Mouse (Mus musculus) hindbrain, embryonic 12.5 days (tissue): ENCODE results near the gene Hip1. TPM values are rescaled to one million over a fixed set of nuclear protein-coding genes. Genes with fewer than 3 reads are reported as not detected.
"Not testable (repeated sequence)": the region's sequence is repeated elsewhere in the genome, so short reads cannot be mapped to it uniquely, and the experiment has no call there.

Experiments
- ATAC-seq: fragments of 200-750 bp; cut with Nextera tagmentation; 2 replicates; pipeline ENCODE4 v1.8.0; 2017; ENCODE audit warnings: moderate TSS enrichment; ENCODE audit not compliant: low FRiP score
- H3K27ac ChIP-seq: fragments of 300-500 bp; sonication (generic); 2 replicates; pipeline ENCODE4 v1.5.1; 2016; ENCODE audit warnings: mild to moderate bottlenecking
- H3K27me3 ChIP-seq: fragments of 300-500 bp; sonication (generic); 2 replicates; pipeline ENCODE4 v1.6.1; 2016; ENCODE audit warnings: mild to moderate bottlenecking
- H3K36me3 ChIP-seq: fragments of 300-500 bp; sonication (generic); 2 replicates; pipeline ENCODE4 v1.6.1; 2016; ENCODE audit warnings: mild to moderate bottlenecking
- H3K4me1 ChIP-seq: fragments of 300-500 bp; sonication (generic); 2 replicates; pipeline ENCODE4 v1.6.1; 2016
- H3K4me2 ChIP-seq: fragments of 300-500 bp; sonication (generic); replicated peaks from 2 replicates; pipeline ENCODE4 v1.6.1; 2016; ENCODE audit warnings: mild to moderate bottlenecking
- H3K4me3 ChIP-seq: fragments of 300-500 bp; sonication (generic); 2 replicates; pipeline ENCODE4 v1.5.1; 2016; ENCODE audit warnings: mild to moderate bottlenecking
- H3K9ac ChIP-seq: fragments of 300-500 bp; sonication (generic); 2 replicates; pipeline ENCODE4 v1.6.1; 2016; ENCODE audit warnings: mild to moderate bottlenecking, moderate library complexity
- H3K9me3 ChIP-seq: fragments of 300-500 bp; sonication (generic); replicated peaks from 2 replicates; pipeline ENCODE4 v1.6.1; 2016; ENCODE audit warnings: mild to moderate bottlenecking
- WGBS: fragments of 180-500 bp; shearing (Covaris S2); methylation state at CpG from one replicate; pipeline ENCODE4 v1.1.7; 2016; 5-methylcytosine and 5-hydroxymethylcytosine counted together
- polyA plus RNA-seq: library from polyadenylated mRNA; unstranded; fragments of >200 nt; fragmentation: Nextera tagmentation; extraction: Ambion mirVana; gene quantifications from 2 replicates; pipeline ENCODE4 v1.2.1, GENCODE M21; 2016

Gene Hip1
- polyA plus RNA-seq, 1 experiment from 2014 or later, result 68.0 TPM

GRCm38 (mm10) chr5:135457961-135458360 is 87.0 kb downstream of the Hip1 start:
- Histone ChIP-seq H3K27ac (no peak overlapping the region), H3K27me3 (no peaks in the 10 kb centered on the region), H3K4me2 (no peak overlapping the region), H3K4me3 (no peak overlapping the region), H3K4me1 (peaks cover 5% of the 10 kb centered on the region), H3K9ac (no peak overlapping the region), H3K36me3 (peaks cover 61% of the 10 kb centered on the region), H3K9me3 (peaks cover 5% of the 10 kb centered on the region; the same call in 1 of the 2 replicates)
- ATAC-seq, result no peak
- whole genome bisulfite sequencing, result 94% methylated on average over 16 of the region's 16 CpGs

GRCm38 (mm10) chr5:135456515-135456914 is 88.4 kb downstream of the Hip1 start:
- no peaks in the 10 kb centered on the region for H3K27me3 ChIP-seq
- no peak overlapping the region for H3K4me3 ChIP-seq
- H3K4me1 ChIP-seq, result peaks cover 5% of the 10 kb centered on the region
- H3K36me3 ChIP-seq, result peaks cover 72% of the 10 kb centered on the region
- H3K9me3 ChIP-seq, result peaks cover 5% of the 10 kb centered on the region; the same call in 1 of the 2 replicates
- WGBS, result 96% methylated on average over 9 of the region's 9 CpGs
- H3K27ac ChIP-seq, result no peak overlapping the region
- no peak for ATAC-seq
- H3K4me2 ChIP-seq, result no peak overlapping the region
- no peak overlapping the region for H3K9ac ChIP-seq

GRCm38 (mm10) chr5:135454256-135454655 is 90.7 kb downstream of the Hip1 start:
- no peak for ATAC-seq
- no peaks in the 10 kb centered on the region for H3K27me3 ChIP-seq
- no peak overlapping the region for H3K27ac ChIP-seq
- H3K4me3 ChIP-seq, result no peak overlapping the region
- peaks cover 5% of the 10 kb centered on the region; the same call in 1 of the 2 replicates for H3K9me3 ChIP-seq
- WGBS, result 100% methylated on average over 2 of the region's 2 CpGs
- peaks cover 81% of the 10 kb centered on the region for H3K36me3 ChIP-seq
- no peak overlapping the region for H3K4me2 ChIP-seq
- no peaks in the 10 kb centered on the region for H3K4me1 ChIP-seq
- H3K9ac ChIP-seq, result no peak overlapping the region

- peaks cover 82% of the 10 kb centered on the region for H3K36me3 ChIP-seq
- not testable (repeated sequence) for H3K4me2 ChIP-seq, H3K27me3 ChIP-seq, H3K27ac ChIP-seq, H3K9ac ChIP-seq, H3K4me3 ChIP-seq, ATAC-seq, H3K4me1 ChIP-seq, H3K9me3 ChIP-seq
- 88% methylated on average over 5 of the region's 5 CpGs for WGBS
Observed at GRCm38 (mm10) chr5:135451559-135451958, 93.4 kb downstream of the Hip1 start.

- Histone ChIP-seq H3K4me1 (no peaks in the 10 kb centered on the region), H3K4me3 (no peak overlapping the region), H3K27me3 (no peaks in the 10 kb centered on the region), H3K27ac (no peak overlapping the region), H3K4me2 (no peak overlapping the region), H3K9ac (no peak overlapping the region), H3K9me3 (peaks cover 5% of the 10 kb centered on the region; the same call in 1 of the 2 replicates), H3K36me3 (peaks cover 80% of the 10 kb centered on the region)
- ATAC-seq, result no peak
- WGBS, result 84% methylated on average over 8 of the region's 8 CpGs
Observed at GRCm38 (mm10) chr5:135451100-135451499, 93.8 kb downstream of the Hip1 start.

GRCm38 (mm10) chr5:135445755-135446154 is 99.2 kb downstream of the Hip1 start:
- Histone ChIP-seq H3K36me3 (peaks cover 74% of the 10 kb centered on the region), H3K4me2 (no peak overlapping the region), H3K4me3 (no peak overlapping the region), H3K27ac (no peak overlapping the region), H3K9me3 (no peaks in the 10 kb centered on the region), H3K4me1 (no peaks in the 10 kb centered on the region), H3K27me3 (no peaks in the 10 kb centered on the region), H3K9ac (no peak overlapping the region)
- no peak for ATAC-seq
- 98% methylated on average over 8 of the region's 8 CpGs for WGBS

GRCm38 (mm10) chr5:135442430-135442829 is 102.5 kb downstream of the Hip1 start:
- no peak overlapping the region for H3K27ac ChIP-seq
- H3K4me1 ChIP-seq, result no peaks in the 10 kb centered on the region
- H3K4me3 ChIP-seq, result no peak overlapping the region
- no peaks in the 10 kb centered on the region for H3K27me3 ChIP-seq
- H3K36me3 ChIP-seq, result peaks cover 69% of the 10 kb centered on the region
- no peak overlapping the region for H3K9ac ChIP-seq
- no peaks in the 10 kb centered on the region for H3K9me3 ChIP-seq
- ATAC-seq, result no peak
- 80% methylated on average over 7 of the region's 7 CpGs for WGBS
- no peak overlapping the region for H3K4me2 ChIP-seq

- Histone ChIP-seq H3K4me1 (no peaks in the 10 kb centered on the region), H3K27ac (no peak overlapping the region), H3K4me2 (no peak overlapping the region), H3K9ac (no peak overlapping the region), H3K4me3 (no peak overlapping the region), H3K9me3 (peaks cover 12% of the 10 kb centered on the region), H3K27me3 (no peaks in the 10 kb centered on the region), H3K36me3 (peaks cover 82% of the 10 kb centered on the region)
- ATAC-seq, result no peak
- 97% methylated on average over 10 of the region's 10 CpGs for WGBS
Observed at GRCm38 (mm10) chr5:135435039-135435438, 109.9 kb downstream of the Hip1 start.

GRCm38 (mm10) chr5:135433861-135434260 is 111.1 kb downstream of the Hip1 start:
- 98% methylated on average over 4 of the region's 4 CpGs for WGBS
- Histone ChIP-seq H3K9me3 (peaks cover 12% of the 10 kb centered on the region), H3K27me3 (no peaks in the 10 kb centered on the region), H3K4me1 (no peaks in the 10 kb centered on the region), H3K27ac (no peak overlapping the region), H3K4me2 (no peak overlapping the region), H3K4me3 (no peak overlapping the region), H3K9ac (no peak overlapping the region), H3K36me3 (peaks cover 87% of the 10 kb centered on the region)
- ATAC-seq, result no peak

- no peak overlapping the region for H3K27ac ChIP-seq
- WGBS, result 95% methylated on average over 6 of the region's 6 CpGs
- no peak for ATAC-seq
Observed at GRCm38 (mm10) chr5:135431111-135431510, 113.8 kb downstream of the Hip1 start.

GRCm38 (mm10) chr5:135428786-135429185 is 116.1 kb downstream of the Hip1 start:
- Histone ChIP-seq H3K36me3 (peaks cover 89% of the 10 kb centered on the region), H3K27ac (no peak overlapping the region), H3K4me1 (no peaks in the 10 kb centered on the region), H3K9me3 (no peaks in the 10 kb centered on the region), H3K27me3 (no peaks in the 10 kb centered on the region), H3K4me3 (no peak overlapping the region), H3K4me2 (no peak overlapping the region), H3K9ac (no peak overlapping the region)
- ATAC-seq, result no peak
- 78% methylated on average over 5 of the region's 5 CpGs for WGBS

More at GRCm38 (mm10) chr5:135431111-135431510, 113.8 kb downstream of the Hip1 start:
- Histone ChIP-seq H3K4me1 (no peaks in the 10 kb centered on the region), H3K27me3 (no peaks in the 10 kb centered on the region), H3K36me3 (peaks cover 90% of the 10 kb centered on the region), H3K4me2 (no peak overlapping the region), H3K9ac (no peak overlapping the region), H3K9me3 (peaks cover 12% of the 10 kb centered on the region), H3K4me3 (no peak overlapping the region)

GRCm38 (mm10) chr5:135410266-135410665 is 134.7 kb downstream of the Hip1 start:
- H3K27ac ChIP-seq, result no peak overlapping the region
- WGBS, result 89% methylated on average over 9 of the region's 9 CpGs
- ATAC-seq, result no peak
- H3K27me3 ChIP-seq, result no peaks in the 10 kb centered on the region
- no peak overlapping the region for H3K4me3 ChIP-seq
- no peaks in the 10 kb centered on the region for H3K9me3 ChIP-seq
- no peak overlapping the region for H3K9ac ChIP-seq
- no peaks in the 10 kb centered on the region for H3K4me1 ChIP-seq
- peaks cover 56% of the 10 kb centered on the region for H3K36me3 ChIP-seq
- H3K4me2 ChIP-seq, result no peak overlapping the region

- 91% methylated on average over 4 of the region's 4 CpGs for WGBS
- Histone ChIP-seq H3K27me3 (no peaks in the 10 kb centered on the region), H3K9ac (no peak overlapping the region), H3K4me2 (no peak overlapping the region), H3K4me3 (no peak overlapping the region), H3K9me3 (no peaks in the 10 kb centered on the region), H3K27ac (no peak overlapping the region), H3K36me3 (peaks cover 36% of the 10 kb centered on the region), H3K4me1 (no peaks in the 10 kb centered on the region)
- no peak for ATAC-seq
Observed at GRCm38 (mm10) chr5:135408114-135408513, 136.8 kb downstream of the Hip1 start.
